Mouse (Mus musculus): Measurements from ENCODE around the gene Tex22.

GRCm38 (mm10) chr12:113061606-113062005 lies 12.7 kb upstream of the Tex22 start:
- TF ChIP-seq CTCF (IDR thresholded peaks at IDR 0.05; ENCODE audit: control insufficient read depth, insufficient read depth, low read length), result no peak
- TF ChIP-seq POLR2A (IDR thresholded peaks at IDR 0.05; ENCODE audit: borderline replicate concordance, control insufficient read depth, low read depth, low read length), result no peak
